Mouse (Mus musculus): ENCODE data around the gene Yy1.

The Yy1 gene

GRCm38 (mm10) chr12:108792546-108793452 lies at the start of gene Yy1:
Gene Yy1 (plus strand): TSS chr12:108792973.
- WGBS: under 1% methylated on average over 87 of the region's 127 CpGs

GRCm38 (mm10) chr12:108749019-108749418 lies 43.8 kb upstream of the Yy1 start:
- 66% methylated on average over 6 of the region's 6 CpGs for WGBS

- 92% methylated on average over 9 of the region's 9 CpGs for WGBS
Measured at GRCm38 (mm10) chr12:108749454-108749853, 43.3 kb upstream of the Yy1 start.

GRCm38 (mm10) chr12:108750226-108750625 lies 42.5 kb upstream of the Yy1 start:
- 82% methylated on average over 3 of the region's 3 CpGs for WGBS

- WGBS: 69% methylated on average over 9 of the region's 9 CpGs
Measured at GRCm38 (mm10) chr12:108751790-108752189, 41.0 kb upstream of the Yy1 start.

- 86% methylated on average over 21 of the region's 21 CpGs for WGBS
Measured at GRCm38 (mm10) chr12:108755141-108755540, 37.6 kb upstream of the Yy1 start.

- WGBS: 88% methylated on average over 10 of the region's 10 CpGs
Measured at GRCm38 (mm10) chr12:108756611-108757010, 36.2 kb upstream of the Yy1 start.

- under 1% methylated on average over 41 of the region's 41 CpGs for WGBS
Measured at GRCm38 (mm10) chr12:108757717-108758257, 35.0 kb upstream of the Yy1 start.

GRCm38 (mm10) chr12:108758273-108758672 lies 34.5 kb upstream of the Yy1 start:
- WGBS: 32% methylated on average over 8 of the region's 8 CpGs

- 84% methylated on average over 13 of the region's 13 CpGs for WGBS
Measured at GRCm38 (mm10) chr12:108758682-108759081, 34.1 kb upstream of the Yy1 start.

- 81% methylated on average over 11 of the region's 11 CpGs for WGBS
Measured at GRCm38 (mm10) chr12:108759266-108759665, 33.5 kb upstream of the Yy1 start.

- 92% methylated on average over 6 of the region's 6 CpGs for WGBS
Measured at GRCm38 (mm10) chr12:108760016-108760415, 32.8 kb upstream of the Yy1 start.

- WGBS: 68% methylated on average over 9 of the region's 9 CpGs
Measured at GRCm38 (mm10) chr12:108760500-108761020, 32.2 kb upstream of the Yy1 start.

- WGBS: 75% methylated on average over 4 of the region's 4 CpGs
Measured at GRCm38 (mm10) chr12:108761209-108761608, 31.6 kb upstream of the Yy1 start.

- WGBS: 80% methylated on average over 4 of the region's 4 CpGs
Measured at GRCm38 (mm10) chr12:108761665-108762064, 31.1 kb upstream of the Yy1 start.

GRCm38 (mm10) chr12:108763057-108763796 lies 29.5 kb upstream of the Yy1 start:
- 71% methylated on average over 9 of the region's 9 CpGs for WGBS

- 70% methylated on average over 22 of the region's 22 CpGs for WGBS
Measured at GRCm38 (mm10) chr12:108764917-108765678, 27.7 kb upstream of the Yy1 start.

- WGBS: 23% methylated on average over 14 of the region's 14 CpGs
Measured at GRCm38 (mm10) chr12:108765751-108766221, 27.0 kb upstream of the Yy1 start.

GRCm38 (mm10) chr12:108766316-108766715 lies 26.5 kb upstream of the Yy1 start:
- 20% methylated on average over 10 of the region's 10 CpGs for WGBS

- WGBS: 39% methylated on average over 7 of the region's 7 CpGs
Measured at GRCm38 (mm10) chr12:108766866-108767265, 25.9 kb upstream of the Yy1 start.

- WGBS: 91% methylated on average over 11 of the region's 11 CpGs
Measured at GRCm38 (mm10) chr12:108768196-108768854, 24.4 kb upstream of the Yy1 start.

All from cerebral cortex, adult 2 months (tissue).